Mouse (Mus musculus) neural tube, embryonic 15.5 days (tissue): ENCODE measurements around the gene Rbfox1. TPM values are rescaled to one million over a fixed set of nuclear protein-coding genes. Genes with fewer than 3 reads are reported as not detected.

Experiments
- ATAC-seq: fragments of 200-750 bp; cut with Nextera tagmentation; 2 replicates; pipeline ENCODE4 v1.8.0; 2017; ENCODE audit warnings: mild to moderate bottlenecking, moderate TSS enrichment, moderate library complexity; ENCODE audit not compliant: low FRiP score
- H3K27ac ChIP-seq: fragments of 300-500 bp; sonication (generic); replicated peaks from 2 replicates; pipeline ENCODE4 v1.5.1; 2015; ENCODE audit warnings: mild to moderate bottlenecking, inconsistent platforms
- H3K27me3 ChIP-seq: fragments of 300-500 bp; sonication (generic); replicated peaks from 2 replicates; pipeline ENCODE4 v1.6.1; 2015; ENCODE audit warnings: inconsistent platforms
- H3K36me3 ChIP-seq: fragments of 300-500 bp; sonication (generic); 2 replicates; pipeline ENCODE4 v1.6.1; 2015; ENCODE audit warnings: inconsistent platforms
- H3K4me1 ChIP-seq: fragments of 300-500 bp; sonication (generic); 2 replicates; pipeline ENCODE4 v1.6.1; 2015; ENCODE audit warnings: inconsistent platforms
- H3K4me2 ChIP-seq: fragments of 300-500 bp; sonication (generic); 2 replicates; pipeline ENCODE4 v1.6.1; 2015; ENCODE audit warnings: inconsistent platforms, mild to moderate bottlenecking, moderate library complexity
- H3K4me3 ChIP-seq: fragments of 300-500 bp; sonication (generic); replicated peaks from 2 replicates; pipeline ENCODE4 v1.5.1; 2015; ENCODE audit warnings: mild to moderate bottlenecking, inconsistent platforms
- H3K9ac ChIP-seq: fragments of 300-500 bp; sonication (generic); replicated peaks from 2 replicates; pipeline ENCODE4 v1.6.1; 2015; ENCODE audit warnings: mild to moderate bottlenecking, inconsistent platforms
- H3K9me3 ChIP-seq: fragments of 300-500 bp; sonication (generic); replicated peaks from 2 replicates; pipeline ENCODE4 v1.6.1; 2016; ENCODE audit warnings: inconsistent platforms
- WGBS: fragments of 180-500 bp; shearing (Covaris S2); methylation state at CpG from one replicate; pipeline ENCODE4 v1.1.7; 2015; ENCODE audit warnings: mixed read lengths; 5-methylcytosine and 5-hydroxymethylcytosine counted together
- polyA plus RNA-seq: library from polyadenylated mRNA; unstranded; fragments of >200 nt; fragmentation: Nextera tagmentation; extraction: Ambion mirVana; gene quantifications from 2 replicates; pipeline ENCODE4 v1.2.1, GENCODE M21; 2015

The Rbfox1 gene
- polyA plus RNA-seq, 1 experiment from 2014 or later, result 351 TPM

DNA sequence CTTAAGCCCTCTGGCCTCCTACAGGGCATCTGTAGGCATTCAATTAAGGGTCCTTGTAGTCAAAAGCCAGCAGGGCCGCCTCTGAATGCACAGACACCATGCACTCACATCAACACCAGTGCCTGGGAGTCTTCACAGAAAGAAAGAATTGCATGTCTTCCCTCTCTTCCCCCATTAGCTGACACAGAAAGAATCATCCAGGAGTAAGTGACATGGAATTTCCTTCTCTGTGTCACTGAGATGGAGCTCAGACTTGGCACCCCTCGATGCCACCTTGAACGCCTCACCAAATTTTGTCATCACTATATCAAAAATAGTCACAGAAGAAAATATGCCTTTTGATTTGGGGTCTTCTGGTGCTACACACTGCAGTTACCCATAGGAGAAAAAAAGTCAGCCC, 1151.4 kb downstream of the Rbfox1 start:
- no peak for ATAC-seq
- 80% methylated on average over 3 of the region's 3 CpGs for whole genome bisulfite sequencing
- Histone ChIP-seq H3K4me2 (no peak overlapping the region), H3K36me3 (no peaks in the 10 kb centered on the region), H3K9ac (no peak overlapping the region), H3K4me3 (no peak overlapping the region), H3K9me3 (no peaks in the 10 kb centered on the region), H3K27ac (peak overlapping the region; percentile 58), H3K4me1 (peaks cover 20% of the 10 kb centered on the region), H3K27me3 (no peaks in the 10 kb centered on the region)

DNA sequence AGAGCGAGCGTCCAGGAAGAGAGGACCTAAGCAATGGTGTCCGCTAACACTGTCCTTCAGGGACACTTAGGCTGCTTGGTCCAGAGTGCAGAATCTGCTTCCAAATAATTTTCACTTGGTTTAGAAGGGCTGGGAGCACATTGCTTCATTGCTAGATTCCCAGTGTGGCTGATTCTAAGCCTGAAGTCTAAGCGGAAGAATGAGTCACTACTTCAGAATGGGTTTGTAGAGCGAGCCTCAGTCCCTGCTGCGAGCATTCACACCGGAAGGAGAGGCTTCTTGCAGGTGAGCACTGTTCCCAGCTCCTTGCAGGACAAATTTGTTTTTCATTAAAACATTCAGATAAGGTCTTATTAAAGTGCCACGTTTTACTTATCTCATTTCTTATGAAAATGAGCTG, 1151.8 kb downstream of the Rbfox1 start:
- H3K4me2 ChIP-seq, result no peak overlapping the region
- WGBS, result 69% methylated on average over 8 of the region's 8 CpGs
- no peak for ATAC-seq
- H3K9me3 ChIP-seq, result no peaks in the 10 kb centered on the region
- H3K9ac ChIP-seq, result no peak overlapping the region
- H3K27me3 ChIP-seq, result no peaks in the 10 kb centered on the region
- peaks cover 20% of the 10 kb centered on the region for H3K4me1 ChIP-seq
- no peak overlapping the region for H3K4me3 ChIP-seq
- no peaks in the 10 kb centered on the region for H3K36me3 ChIP-seq
- peak overlapping the region; percentile 58 for H3K27ac ChIP-seq

DNA sequence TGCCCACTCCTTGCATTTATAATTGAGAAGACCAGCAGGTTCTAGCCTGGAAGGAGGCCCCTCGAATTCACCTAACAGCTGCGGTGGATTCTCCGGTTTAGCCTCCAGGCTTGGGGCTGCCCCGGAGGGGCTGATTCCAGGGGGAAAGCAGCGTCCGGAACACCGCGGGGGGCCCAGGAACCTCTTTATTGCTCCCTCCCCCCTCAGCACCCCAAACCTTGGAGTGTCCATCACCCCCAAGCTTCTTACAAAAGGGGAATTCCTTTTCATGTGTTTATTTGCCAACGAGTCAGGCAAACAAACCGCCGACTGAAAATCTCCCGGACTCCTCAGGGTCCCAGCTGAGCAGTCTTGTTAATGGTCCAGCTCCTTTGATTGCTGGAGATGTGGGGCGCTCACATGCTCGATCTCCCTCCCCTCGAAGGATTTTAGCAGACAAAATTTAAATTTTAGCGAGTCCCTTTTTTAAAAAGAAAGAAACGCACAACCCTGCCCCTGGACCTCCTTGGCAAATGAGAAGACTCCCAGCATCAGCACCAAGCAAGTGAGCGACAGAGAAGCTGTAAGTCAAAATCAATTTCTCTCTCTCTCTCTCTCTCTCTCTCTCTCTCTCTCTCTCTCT, 1153.6 kb downstream of the Rbfox1 start:
- Histone ChIP-seq H3K4me1 (peaks cover 29% of the 10 kb centered on the region), H3K9me3 (no peaks in the 10 kb centered on the region), H3K9ac (peak overlapping the region; percentile 60), H3K4me2 (peak overlapping the region; percentile 74), H3K4me3 (peak overlapping the region; percentile 52), H3K27me3 (no peaks in the 10 kb centered on the region), H3K36me3 (no peaks in the 10 kb centered on the region), H3K27ac (peak overlapping the region; percentile 94)
- under 1% methylated on average over 18 of the region's 18 CpGs for WGBS
- peak; percentile 42; the same call in 1 of the 2 replicates for ATAC-seq

DNA sequence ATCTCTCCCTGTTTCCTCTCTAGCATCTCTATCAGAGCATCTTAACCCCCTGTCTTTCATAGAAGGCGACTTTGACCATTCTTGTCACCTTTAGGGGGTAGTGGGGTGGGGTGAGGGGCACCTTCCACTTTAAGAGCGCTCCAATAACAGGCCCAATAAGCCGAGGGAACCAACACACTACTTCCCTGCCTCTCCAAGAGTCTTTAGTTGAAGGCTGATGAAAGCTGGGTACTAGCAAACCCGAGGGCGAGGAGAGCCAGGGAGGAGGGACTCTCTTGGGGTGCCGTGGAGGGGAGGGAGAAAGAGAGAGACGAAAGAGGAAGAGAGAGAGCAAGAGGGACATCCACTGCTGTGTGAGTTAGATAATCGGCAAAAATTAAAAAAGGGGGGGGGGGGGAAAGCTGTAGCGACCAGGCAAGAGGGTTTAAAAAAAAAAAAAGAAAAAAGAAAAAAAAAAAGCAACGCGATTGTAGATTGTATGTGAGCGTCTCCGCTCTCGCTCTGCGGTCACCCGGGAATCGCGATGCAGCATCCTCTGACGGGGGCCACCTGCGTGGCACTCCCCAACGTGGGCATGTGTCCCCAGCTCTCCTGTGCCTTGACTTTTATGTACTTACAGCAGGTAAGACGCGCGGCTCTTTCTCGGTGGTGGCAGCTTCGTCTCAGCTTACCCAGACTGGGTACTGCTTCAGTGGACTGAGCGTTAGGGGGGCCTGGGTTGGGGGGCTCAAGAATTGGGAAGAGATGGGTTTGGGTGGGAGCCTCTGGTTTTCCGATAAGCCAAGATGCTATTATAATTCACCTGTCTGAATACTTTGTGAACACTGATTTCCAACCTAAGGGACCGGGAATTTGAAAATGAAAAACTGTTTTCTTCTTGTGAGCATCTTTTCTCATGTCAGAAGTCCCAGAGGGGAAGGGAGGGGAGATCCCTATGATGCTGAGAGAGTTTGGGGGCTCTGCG, 1154.5 kb downstream of the Rbfox1 start:
- Histone ChIP-seq H3K27ac (peak overlapping the region; percentile 94), H3K4me1 (peaks cover 39% of the 10 kb centered on the region), H3K9me3 (no peaks in the 10 kb centered on the region), H3K4me2 (peak overlapping the region; percentile 74), H3K9ac (peak overlapping the region; percentile 67), H3K36me3 (no peaks in the 10 kb centered on the region), H3K4me3 (peak overlapping the region; percentile 52), H3K27me3 (no peaks in the 10 kb centered on the region)
- WGBS, result 2% methylated on average over 29 of the region's 30 CpGs
- peak; percentile 73 for ATAC-seq

DNA sequence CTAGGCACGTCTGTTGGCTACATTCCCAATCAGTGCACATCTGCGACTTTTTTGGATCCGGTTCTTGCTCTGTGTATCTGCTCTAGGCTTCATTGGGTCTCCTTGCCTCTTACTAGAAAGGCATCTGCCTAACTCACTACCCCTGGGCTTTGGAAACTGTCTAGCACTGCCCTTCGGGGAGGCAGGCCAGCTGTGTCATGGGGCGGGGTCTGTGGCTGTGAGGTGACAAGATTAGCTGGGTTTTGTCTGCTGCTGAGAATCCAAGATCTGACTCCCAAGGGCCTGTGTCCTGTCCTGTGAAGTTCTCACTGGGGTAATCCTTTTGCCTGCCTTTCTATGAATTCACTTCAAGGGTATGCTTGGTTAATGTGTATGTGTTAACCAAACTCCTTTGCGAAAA, 1155.5 kb downstream of the Rbfox1 start:
- peak overlapping the region; percentile 94 for H3K27ac ChIP-seq
- no peaks in the 10 kb centered on the region for H3K9me3 ChIP-seq
- 12% methylated on average over 6 of the region's 6 CpGs for WGBS
- H3K4me1 ChIP-seq, result peaks cover 49% of the 10 kb centered on the region
- H3K4me3 ChIP-seq, result peak overlapping the region; percentile 52
- ATAC-seq, result peak; percentile 48; the same call in 1 of the 2 replicates
- no peaks in the 10 kb centered on the region for H3K36me3 ChIP-seq
- H3K4me2 ChIP-seq, result peak overlapping the region; percentile 74
- no peaks in the 10 kb centered on the region for H3K27me3 ChIP-seq
- H3K9ac ChIP-seq, result peak overlapping the region; percentile 67

DNA sequence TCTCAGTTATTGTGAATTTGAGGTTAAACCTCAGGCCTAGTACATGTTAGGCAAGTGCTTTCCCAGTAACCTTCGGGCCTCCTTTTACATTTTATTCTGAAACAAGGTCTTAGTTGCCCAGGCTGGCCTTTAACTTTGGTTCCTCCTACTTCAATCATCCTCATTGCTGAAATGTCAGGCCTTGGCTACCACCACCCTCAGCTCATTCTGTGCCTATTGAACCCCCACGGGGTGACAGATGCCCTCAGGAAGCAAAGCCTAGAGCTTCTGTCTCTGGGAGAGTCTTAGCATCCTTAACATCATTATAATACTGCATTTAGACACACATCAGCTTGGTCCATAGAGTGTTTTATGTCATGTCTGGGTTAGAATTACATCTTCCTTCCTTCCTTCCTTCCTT, 1162.3 kb downstream of the Rbfox1 start:
- no peak overlapping the region for H3K4me2 ChIP-seq
- peak overlapping the region; percentile 1; the same call in 1 of the 2 replicates for H3K27ac ChIP-seq
- H3K9me3 ChIP-seq, result no peaks in the 10 kb centered on the region
- no peak for ATAC-seq
- H3K4me1 ChIP-seq, result peaks cover 90% of the 10 kb centered on the region
- no peak overlapping the region for H3K9ac ChIP-seq
- H3K27me3 ChIP-seq, result no peaks in the 10 kb centered on the region
- 78% methylated on average over 2 of the region's 2 CpGs for WGBS
- H3K36me3 ChIP-seq, result no peaks in the 10 kb centered on the region
- no peak overlapping the region for H3K4me3 ChIP-seq

DNA sequence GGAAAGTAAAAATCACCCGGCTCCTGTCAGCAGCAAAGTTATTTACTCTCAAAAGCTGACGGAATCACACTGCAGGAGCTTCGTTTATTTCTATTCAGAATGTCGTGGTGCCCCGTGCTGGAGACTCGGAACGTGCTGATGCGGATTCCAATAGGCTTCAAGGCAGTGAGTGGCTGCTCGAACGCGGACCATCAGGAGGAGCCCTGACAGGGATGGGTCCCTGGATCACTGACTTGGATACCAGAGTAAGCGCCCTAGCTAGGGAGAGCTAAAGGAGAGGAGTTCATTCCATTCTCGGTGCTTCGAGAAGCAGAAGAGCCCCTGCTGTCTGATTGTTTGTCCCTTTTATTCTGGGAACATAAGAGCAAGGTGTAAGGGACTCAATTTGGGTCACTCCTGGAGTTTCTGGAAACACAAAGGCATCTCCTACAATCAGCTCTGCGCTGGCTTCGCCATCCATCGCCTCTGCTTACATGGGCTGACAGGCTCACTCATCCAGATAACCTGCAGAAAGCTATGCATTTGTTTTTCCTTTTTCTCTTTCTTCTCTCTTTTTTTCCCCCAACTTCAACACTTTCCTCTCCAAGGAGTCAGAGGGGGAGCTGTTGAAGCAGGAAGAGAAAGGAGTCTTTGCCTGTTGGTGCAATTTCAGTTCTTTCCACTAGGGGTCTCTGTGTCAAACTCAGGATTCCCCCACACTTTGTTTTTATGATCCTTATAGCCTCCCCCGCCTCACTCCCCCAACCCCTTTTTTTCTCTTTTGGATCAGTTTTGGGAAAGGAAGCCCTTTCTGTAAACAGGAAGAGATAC, 1164.2 kb downstream of the Rbfox1 start:
- peak overlapping the region; percentile 73 for H3K27ac ChIP-seq
- H3K36me3 ChIP-seq, result no peaks in the 10 kb centered on the region
- H3K9ac ChIP-seq, result peak overlapping the region; percentile 18
- H3K27me3 ChIP-seq, result no peaks in the 10 kb centered on the region
- peak; percentile 19 for ATAC-seq
- peaks cover 84% of the 10 kb centered on the region for H3K4me1 ChIP-seq
- no peaks in the 10 kb centered on the region for H3K9me3 ChIP-seq
- WGBS, result 6% methylated on average over 18 of the region's 18 CpGs
- peak overlapping the region; percentile 45 for H3K4me2 ChIP-seq
- 0 out of 2 replicates have a peak overlapping the region, but pooled peaks have one; percentile 0 for H3K4me3 ChIP-seq

DNA sequence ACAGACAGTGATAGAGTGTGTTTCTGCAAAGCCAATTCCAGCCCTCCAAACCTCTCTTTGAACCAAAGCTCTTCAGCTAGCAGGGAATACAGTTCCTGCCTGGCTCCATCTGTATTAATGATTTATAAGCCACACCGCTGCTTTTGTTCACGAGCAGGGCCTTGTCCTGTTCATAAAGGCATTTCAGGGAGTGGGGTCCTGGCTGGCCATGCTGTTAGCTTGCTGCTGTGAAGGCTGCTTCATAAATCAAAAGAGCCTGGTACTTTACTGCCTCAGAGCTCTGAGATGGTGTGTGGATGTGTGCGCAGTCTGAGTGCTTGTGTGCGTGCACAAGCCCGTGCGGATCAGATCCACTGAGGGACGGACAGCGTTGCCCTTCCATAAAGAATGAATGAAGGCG, 1165.8 kb downstream of the Rbfox1 start:
- peak overlapping the region; percentile 73 for H3K27ac ChIP-seq
- H3K36me3 ChIP-seq, result no peaks in the 10 kb centered on the region
- H3K9me3 ChIP-seq, result no peaks in the 10 kb centered on the region
- no peak overlapping the region for H3K4me3 ChIP-seq
- 14% methylated on average over 9 of the region's 9 CpGs for WGBS
- H3K27me3 ChIP-seq, result no peaks in the 10 kb centered on the region
- peaks cover 68% of the 10 kb centered on the region for H3K4me1 ChIP-seq
- peak overlapping the region; percentile 14; the same call in 1 of the 2 replicates for H3K9ac ChIP-seq
- H3K4me2 ChIP-seq, result peak overlapping the region; percentile 31
- peak; percentile 46; the same call in 1 of the 2 replicates for ATAC-seq

DNA sequence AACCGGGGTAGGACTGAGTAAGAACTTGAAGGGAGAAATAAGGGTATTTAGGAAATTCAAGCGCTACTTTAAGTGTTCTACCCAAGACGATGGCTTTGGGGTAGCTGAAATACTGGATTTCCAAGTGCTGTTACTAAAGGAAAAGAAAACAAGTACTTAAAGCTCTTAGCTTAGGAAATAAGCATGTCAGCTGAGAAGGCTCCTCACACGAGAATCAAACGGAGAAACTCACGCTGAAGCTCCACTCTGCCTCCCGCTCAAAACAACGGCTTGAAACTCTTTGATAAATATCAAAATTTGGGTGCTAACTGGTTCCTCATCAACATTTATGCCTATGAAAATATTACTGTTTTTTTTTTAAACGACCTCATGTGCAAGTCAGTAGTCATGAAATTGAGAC, 1166.8 kb downstream of the Rbfox1 start:
- WGBS, result 46% methylated on average over 9 of the region's 9 CpGs
- H3K27ac ChIP-seq, result peak overlapping the region; percentile 73
- peak overlapping the region; percentile 31 for H3K9ac ChIP-seq

DNA sequence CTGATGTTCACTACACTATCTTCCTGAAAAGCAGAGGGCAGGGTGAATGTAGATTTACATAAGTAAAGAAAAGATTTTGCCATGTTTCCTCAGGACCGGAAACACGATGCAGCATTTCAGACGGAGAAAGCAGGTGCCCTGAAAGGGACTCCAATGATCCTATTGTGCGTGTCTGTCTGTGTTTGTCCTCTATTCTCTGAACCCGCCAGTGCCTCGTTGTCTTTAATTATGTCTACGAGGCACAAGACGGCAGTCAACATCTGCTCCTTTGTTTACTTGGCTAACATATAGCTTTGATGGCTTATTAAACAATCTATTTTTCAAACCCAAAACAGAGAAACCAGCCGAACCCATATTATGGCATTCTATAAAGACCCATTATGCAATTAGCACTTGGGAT, 1167.3 kb downstream of the Rbfox1 start:
- Histone ChIP-seq H3K36me3 (no peaks in the 10 kb centered on the region), H3K9me3 (no peaks in the 10 kb centered on the region), H3K4me1 (peaks cover 57% of the 10 kb centered on the region), H3K4me3 (no peak overlapping the region), H3K27ac (peak overlapping the region; percentile 73), H3K9ac (no peak overlapping the region; the same call in 1 of the 2 replicates), H3K4me2 (peak overlapping the region; percentile 31), H3K27me3 (no peaks in the 10 kb centered on the region)
- 6% methylated on average over 9 of the region's 9 CpGs for WGBS
- ATAC-seq, result no peak

More for the DNA sequence above, 1166.8 kb downstream of the Rbfox1 start:
- no peak for ATAC-seq
- Histone ChIP-seq H3K4me1 (peaks cover 59% of the 10 kb centered on the region), H3K36me3 (no peaks in the 10 kb centered on the region), H3K4me2 (peak overlapping the region; percentile 31), H3K9me3 (no peaks in the 10 kb centered on the region), H3K4me3 (no peak overlapping the region), H3K27me3 (no peaks in the 10 kb centered on the region)

DNA sequence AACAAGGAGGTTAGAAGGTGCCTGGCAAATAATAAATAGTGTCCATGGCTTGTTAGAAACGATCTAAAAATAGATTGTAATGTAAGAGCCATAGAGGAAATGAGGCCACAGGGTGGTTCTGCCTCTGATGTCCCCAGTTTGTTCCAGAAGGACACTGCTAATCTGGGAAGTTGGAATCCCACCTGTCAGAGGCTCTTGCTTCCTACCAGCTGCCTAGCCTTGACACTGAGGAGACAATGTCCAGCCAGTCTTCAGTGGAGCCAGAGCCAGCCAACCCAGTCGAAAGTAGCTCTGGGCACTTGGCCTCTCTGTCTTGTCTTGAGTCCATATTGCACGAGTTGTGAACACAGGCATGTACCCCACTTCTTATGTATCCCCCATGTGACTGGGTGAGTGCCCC, 1172.6 kb downstream of the Rbfox1 start:
- no peak for ATAC-seq
- Histone ChIP-seq H3K27me3 (no peaks in the 10 kb centered on the region), H3K27ac (0 out of 2 replicates have a peak overlapping the region, but pooled peaks have one; percentile 4), H3K4me1 (peaks cover 18% of the 10 kb centered on the region), H3K4me3 (no peak overlapping the region), H3K4me2 (no peak overlapping the region), H3K36me3 (no peaks in the 10 kb centered on the region), H3K9ac (no peak overlapping the region), H3K9me3 (no peaks in the 10 kb centered on the region)
- 88% methylated on average over 3 of the region's 3 CpGs for WGBS
